ENCODE assay signal across 19 mouse cellular contexts in the genomic region with DNA sequence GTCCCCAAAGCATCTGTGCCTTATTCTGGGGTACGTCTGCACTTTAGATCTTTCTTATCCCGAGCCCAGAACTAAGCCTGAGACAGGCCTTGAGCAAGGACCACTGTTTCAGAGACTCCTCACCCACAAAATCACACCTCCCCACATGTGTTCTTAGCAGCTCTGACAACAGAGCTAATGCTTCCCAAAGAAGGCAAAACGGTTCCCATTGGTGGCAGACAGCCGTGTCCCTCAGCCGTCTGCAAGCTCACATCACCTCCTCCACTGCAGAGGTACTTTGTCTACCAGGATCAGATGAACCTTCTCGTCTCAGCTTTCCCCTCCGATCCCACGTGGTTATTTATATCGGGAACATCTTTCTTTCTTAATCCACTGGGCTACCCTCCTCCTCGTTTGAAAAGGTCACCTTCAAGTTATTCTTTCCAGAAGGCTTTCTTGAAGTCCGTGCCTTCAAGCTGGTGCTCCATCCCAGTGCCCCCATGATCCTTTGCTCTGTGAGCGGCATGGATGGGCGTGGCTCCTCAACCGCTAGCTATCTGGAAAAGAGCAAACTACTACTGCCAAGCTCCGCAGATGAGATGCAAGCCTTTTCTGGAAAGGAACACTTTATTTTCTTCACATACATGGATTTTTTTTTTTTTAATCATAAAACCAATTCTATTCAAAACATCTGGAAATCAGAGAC. TPM values are rescaled to one million over a fixed set of nuclear protein-coding genes. Genes with fewer than 3 reads are reported as not detected.
DNase-seq lines count a peak whose midpoint lies in the region; ATAC-seq and TF ChIP-seq lines count a peak whose summit lies in the region.
"Had no signal": no experiment of that assay in that cellular context is flagged by ENCODE, and none has a peak within 500 bp of the region (broad histone marks: within the 10 kb centered on the region; RNA-seq: fewer than 3 reads in every experiment).

No protein-coding gene starts in this region.

- TF ChIP-seq EP300 in heart, adult 2 months (IDR thresholded peaks at IDR 0.05; ENCODE audit: insufficient read depth, low read depth, low read length): no peak

- H3K4me2 ChIP-seq in heart, embryonic 11.5 days: no peak overlapping the region
- H3K4me2 ChIP-seq: embryonic facial prominence, embryonic 13.5 days; heart, embryonic 15.5 days; liver, embryonic 13.5 days; lung, embryonic 15.5 days had no signal

- H3K79me2 ChIP-seq in heart, adult 2 months (replicated peaks; ENCODE audit: control insufficient read depth, insufficient read depth, low read length): 0 out of 2 replicates have a peak, but pooled peaks cover 1% of the 10 kb centered on the region

- 75% methylated on average over 15 of the region's 15 CpGs for WGBS in heart, adult 2 months
- 72% methylated on average over 15 of the region's 15 CpGs for WGBS in heart, embryonic 11.5 days (ENCODE audit: insufficient replicate concordance)

- H3K4me3 ChIP-seq in heart, adult 2 months: no peak overlapping the region
- H3K4me3 ChIP-seq in heart, embryonic 11.5 days (ENCODE audit: low read depth, low read length): no peak overlapping the region
- H3K4me3 ChIP-seq: embryonic facial prominence, embryonic 13.5 days; heart, embryonic 15.5 days; liver, embryonic 13.5 days; lung, embryonic 15.5 days had no signal

- H3K9ac ChIP-seq in heart, adult 2 months (ENCODE audit: low read depth, low read length): no peak overlapping the region
- H3K9ac ChIP-seq in heart, embryonic 11.5 days (ENCODE audit: low read depth, low read length): no peak overlapping the region
- H3K9ac ChIP-seq: embryonic facial prominence, embryonic 13.5 days; heart, embryonic 15.5 days; liver, embryonic 13.5 days; lung, embryonic 15.5 days had no signal

- peaks cover 2% of the 10 kb centered on the region; the same call in 1 of the 2 replicates for H3K36me3 ChIP-seq in heart, adult 2 months (ENCODE audit: control insufficient read depth, insufficient read depth, low read length)
- no peaks in the 10 kb centered on the region for H3K36me3 ChIP-seq in heart, embryonic 11.5 days (ENCODE audit: control insufficient read depth, insufficient read depth, low read length)
- H3K36me3 ChIP-seq: embryonic facial prominence, embryonic 13.5 days; G1E; heart, embryonic 15.5 days; liver, embryonic 13.5 days; lung, embryonic 15.5 days had no signal

- no peak for ATAC-seq in heart, embryonic 11.5 days (replicated peaks; ENCODE audit: insufficient number of reproducible peaks, low FRiP score, low TSS enrichment)

- H3K9me3 ChIP-seq in heart, embryonic 11.5 days (replicated peaks; ENCODE audit: control insufficient read depth, low read length): no peaks in the 10 kb centered on the region
- H3K9me3 ChIP-seq: embryonic facial prominence, embryonic 13.5 days; G1E; heart, embryonic 15.5 days; liver, embryonic 13.5 days; lung, embryonic 15.5 days had no signal

- DNase-seq in cerebellum, adult 9-11 months: peak; percentile 14
- no peak for DNase-seq in cerebellum, postnatal 36 days
- DNase-seq in heart, adult 2 months: no peak
- peak; percentile 31 for DNase-seq in testis, postnatal 10 days (ENCODE audit: low spot score)
- no peak for DNase-seq in testis, postnatal 14 days (ENCODE audit: low spot score)
- DNase-seq in layer of hippocampus, adult 9-11 months: no peak
- no peak for DNase-seq in urinary bladder, adult 18-20 months (ENCODE audit: low spot score in 2 of 2)
- DNase-seq: cerebellum, adult 9-10 months; kidney, adult 18-20 months; kidney, postnatal 25 days; liver, embryonic 13.5 days; lung, postnatal 4 days; right cerebral cortex, postnatal 25 days; thymus, postnatal 25 days had no signal

- peaks cover 11% of the 10 kb centered on the region for H3K4me1 ChIP-seq in heart, adult 2 months (ENCODE audit: control insufficient read depth, insufficient read depth, low read length)
- H3K4me1 ChIP-seq in heart, embryonic 11.5 days (ENCODE audit: control insufficient read depth, insufficient read depth, low read length): peaks cover 26% of the 10 kb centered on the region

- peak overlapping the region; percentile 74 for H3K27ac ChIP-seq in heart, adult 2 months
- H3K27ac ChIP-seq in heart, embryonic 11.5 days (ENCODE audit: low read depth, low read length): no peak overlapping the region
- H3K27ac ChIP-seq: embryonic facial prominence, embryonic 13.5 days; liver, embryonic 13.5 days; lung, embryonic 15.5 days had no signal

- TF ChIP-seq POLR2A in heart, adult 2 months (IDR thresholded peaks at IDR 0.05; ENCODE audit: insufficient read depth, low read depth, low read length): no peak

- H3K27me3 ChIP-seq in heart, adult 2 months (ENCODE audit: control insufficient read depth, insufficient read depth, low read length): no peaks in the 10 kb centered on the region
- no peaks in the 10 kb centered on the region for H3K27me3 ChIP-seq in heart, embryonic 11.5 days (ENCODE audit: control insufficient read depth, insufficient read depth, low read length)
- H3K27me3 ChIP-seq: embryonic facial prominence, embryonic 13.5 days; heart, embryonic 15.5 days; liver, embryonic 13.5 days had no signal

- TF ChIP-seq CTCF in heart, adult 2 months (IDR thresholded peaks at IDR 0.05): no peak

- intact Hi-C loops in heart, adult 2 months (cut with DNase I): loop anchor here (2.0 kb wide), 2 partner anchors 17 to 55 kb away; a partner anchor contains a TSS

RNA-seq across cellular contexts. Expression of a gene that starts 17.6 kb away (rescaled TPM):
- total RNA-seq in heart, adult 2 months (2021): 10 to 100 TPM; 14.6 to 19.1 TPM
- 10.0 and 14.0 TPM in 2 replicates for polyA plus RNA-seq in heart, adult 2 months (2012; rRNA removed)
- 21.6 and 24.8 TPM in 2 replicates for polyA plus RNA-seq in heart, embryonic 11.5 days (2014; fragmentation: Nextera tagmentation; extraction: Ambion mirVana)

RNA-seq across cellular contexts. Expression of a gene that starts 25.4 kb away (rescaled TPM):
- total RNA-seq in heart, adult 2 months (2021): 10 to 100 TPM; 35.3 to 40.4 TPM
- 10.4 and 21.0 TPM in 2 replicates for polyA plus RNA-seq in heart, adult 2 months (2012; rRNA removed)
- 108 and 110 TPM in 2 replicates for polyA plus RNA-seq in heart, embryonic 11.5 days (2014; fragmentation: Nextera tagmentation; extraction: Ambion mirVana)

Comparison
In these comparisons a context has a peak if more than half of its experiments do, and no peak if none do; other contexts are left out.
1. DNase-seq: peak in cerebellum, adult 9-11 months (single experiment) and testis, postnatal 10 days (single experiment); none in cerebellum, postnatal 36 days (0 of 2), heart, adult 2 months (0 of 2), testis, postnatal 14 days (single experiment), layer of hippocampus, adult 9-11 months (single experiment) and urinary bladder, adult 18-20 months (0 of 2).